Mouse (Mus musculus) natural killer cell, adult 2 months (primary cell): ENCODE results near the gene Med27.
A peak's percentile ranks its signal among the peaks of the same experiment; 100 is the strongest.

ENCODE experiments used
- DNase-seq, 2 experiments: peaks; one replicate each; pipeline ENCODE4 v3.0.0; 2022; ENCODE audit warnings: low spot score in 2 of 2

Med27 gene

GRCm38 (mm10) chr2:29468517-29468936, 121.9 kb downstream of the Med27 start:
- no peak for DNase-seq

- DNase-seq = no peak
These were observed 126.4 kb downstream of the Med27 start for GRCm38 (mm10) chr2:29472952-29473437.

- DNase-seq = no peak
These were observed 127.3 kb downstream of the Med27 start for GRCm38 (mm10) chr2:29473907-29474306.

GRCm38 (mm10) chr2:29476702-29477101, 130.1 kb downstream of the Med27 start:
- DNase-seq = no peak

GRCm38 (mm10) chr2:29481856-29482255, 135.2 kb downstream of the Med27 start:
- DNase-seq = no peak

GRCm38 (mm10) chr2:29482979-29483718, 136.5 kb downstream of the Med27 start:
- DNase-seq = no peak

- no peak for DNase-seq
These were observed 138.9 kb downstream of the Med27 start for GRCm38 (mm10) chr2:29485519-29485918.

- DNase-seq = no peak
These were observed 139.9 kb downstream of the Med27 start for GRCm38 (mm10) chr2:29486491-29486890.

GRCm38 (mm10) chr2:29487652-29488051, 141.0 kb downstream of the Med27 start:
- no peak for DNase-seq

- DNase-seq = no peak
These were observed 142.0 kb downstream of the Med27 start for GRCm38 (mm10) chr2:29488379-29489236.

GRCm38 (mm10) chr2:29491656-29492055, 145.0 kb downstream of the Med27 start:
- DNase-seq = no peak

GRCm38 (mm10) chr2:29493396-29494031, 146.9 kb downstream of the Med27 start:
- no peak for DNase-seq

- DNase-seq = no peak
These were observed 148.7 kb downstream of the Med27 start for GRCm38 (mm10) chr2:29495271-29495670.

- peak in 1 of 2 experiments; percentile 51 for DNase-seq
These were observed 154.2 kb downstream of the Med27 start for GRCm38 (mm10) chr2:29500601-29501350.

GRCm38 (mm10) chr2:29501381-29501780, 154.8 kb downstream of the Med27 start:
- no peak for DNase-seq

- DNase-seq = no peak
These were observed 158.2 kb downstream of the Med27 start for GRCm38 (mm10) chr2:29504848-29505247.

- DNase-seq = no peak
These were observed 159.8 kb downstream of the Med27 start for GRCm38 (mm10) chr2:29506411-29506810.

- DNase-seq = no peak
These were observed 166.5 kb downstream of the Med27 start for GRCm38 (mm10) chr2:29513131-29513530.

GRCm38 (mm10) chr2:29514836-29515235, 168.2 kb downstream of the Med27 start:
- DNase-seq = no peak

- DNase-seq = no peak
These were observed 169.3 kb downstream of the Med27 start for GRCm38 (mm10) chr2:29515831-29516447.

GRCm38 (mm10) chr2:29516621-29517170, 170.1 kb downstream of the Med27 start:
- no peak for DNase-seq
